24 mouse cellular contexts compared by ENCODE assay signal in the genomic region with DNA sequence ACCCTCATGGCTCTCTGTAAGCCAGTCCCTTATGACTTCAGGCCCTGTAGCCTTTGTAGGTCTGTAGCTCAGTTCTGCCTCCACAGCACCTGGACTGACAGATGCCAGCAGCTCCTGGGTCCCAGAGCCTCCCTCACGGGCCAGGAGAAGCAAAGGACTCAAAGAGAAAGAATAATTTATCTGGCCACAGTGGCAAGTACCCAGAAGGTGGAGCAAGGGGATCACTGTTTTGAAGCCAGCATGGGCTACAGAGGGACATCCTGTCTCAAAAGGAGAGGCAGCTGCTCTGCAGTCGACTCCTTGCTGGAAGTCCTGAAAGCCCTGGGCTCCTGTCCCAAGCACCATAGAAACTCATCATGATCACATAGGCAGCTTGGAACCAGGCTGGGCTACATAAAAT.
DNase-seq lines count a peak whose midpoint lies in the region; ATAC-seq and TF ChIP-seq lines count a peak whose summit lies in the region.
"Had no signal": no experiment of that assay in that cellular context is flagged by ENCODE, and none has a peak within 500 bp of the region (broad histone marks: within the 10 kb centered on the region; RNA-seq: fewer than 3 reads in every experiment).

No protein-coding gene starts in this region.

- no peaks in the 10 kb centered on the region for H3K9me3 ChIP-seq in hindbrain, embryonic 16.5 days (ENCODE audit: control insufficient read depth, low read length)
- H3K9me3 ChIP-seq in hindbrain, embryonic 11.5 days (ENCODE audit: control insufficient read depth, low read length), result no peaks in the 10 kb centered on the region
- H3K9me3 ChIP-seq in stomach, postnatal 0 days (ENCODE audit: control insufficient read depth, low read length), result no peaks in the 10 kb centered on the region
- H3K9me3 ChIP-seq: embryonic facial prominence, embryonic 12.5 days; embryonic facial prominence, embryonic 15.5 days; G1E; heart, embryonic 10.5 days; heart, embryonic 13.5 days; hindbrain, embryonic 12.5 days had no signal

- DNase-seq in cerebellum, adult 18-20 months, result peak; percentile 50 to 57
- no peak for DNase-seq in hindbrain, embryonic 11.5 days (ENCODE audit: low spot score)
- no peak for DNase-seq in testis, postnatal 10 days (ENCODE audit: low spot score)
- DNase-seq in cerebellum, postnatal 36 days, result peak; percentile 42 to 45
- no peak for DNase-seq in stomach, postnatal 0 days (ENCODE audit: low spot score)
- DNase-seq: adrenal gland, postnatal 14 days; B cell, adult 2 months; gastrocnemius, postnatal 25 days; heart, adult 2 months; heart, postnatal 14 days; heart, postnatal 4 days; kidney, adult 2 months had no signal

- WGBS in hindbrain, embryonic 16.5 days, result 54% methylated on average over 2 of the region's 2 CpGs
- 67% methylated on average over 2 of the region's 2 CpGs for WGBS in hindbrain, embryonic 11.5 days
- WGBS in stomach, postnatal 0 days, result 57% methylated on average over 2 of the region's 2 CpGs

- H3K4me3 ChIP-seq in hindbrain, embryonic 16.5 days (ENCODE audit: low read length), result no peak overlapping the region
- H3K4me3 ChIP-seq in hindbrain, embryonic 11.5 days (ENCODE audit: low read depth, low read length), result no peak overlapping the region
- peak overlapping the region; percentile 86 for H3K4me3 ChIP-seq in testis, adult 2 months (ENCODE audit: control insufficient read depth, low read depth, low read length)
- no peak overlapping the region for H3K4me3 ChIP-seq in stomach, postnatal 0 days (ENCODE audit: low read depth, low read length)
- H3K4me3 ChIP-seq: embryonic facial prominence, embryonic 12.5 days; embryonic facial prominence, embryonic 15.5 days; heart, adult 2 months; heart, embryonic 10.5 days; heart, embryonic 13.5 days; hindbrain, embryonic 12.5 days had no signal

- H3K27ac ChIP-seq in hindbrain, embryonic 16.5 days (ENCODE audit: low read depth, low read length), result no peak overlapping the region
- H3K27ac ChIP-seq in hindbrain, embryonic 11.5 days (ENCODE audit: low read depth, low read length), result no peak overlapping the region
- H3K27ac ChIP-seq in testis, adult 2 months (ENCODE audit: control insufficient read depth, insufficient read depth, low read depth, low read length), result peak overlapping the region; percentile 34; the same call in 1 of the 2 replicates
- H3K27ac ChIP-seq in stomach, postnatal 0 days (replicated peaks), result no peak overlapping the region
- H3K27ac ChIP-seq: embryonic facial prominence, embryonic 12.5 days; embryonic facial prominence, embryonic 15.5 days; heart, adult 2 months; heart, embryonic 10.5 days; heart, embryonic 13.5 days; hindbrain, embryonic 12.5 days had no signal

- no peaks in the 10 kb centered on the region for H3K4me1 ChIP-seq in hindbrain, embryonic 16.5 days (ENCODE audit: control insufficient read depth, insufficient read depth, low read depth, low read length)
- no peaks in the 10 kb centered on the region for H3K4me1 ChIP-seq in hindbrain, embryonic 11.5 days (replicated peaks; ENCODE audit: control insufficient read depth, insufficient read depth, low read length)
- no peaks in the 10 kb centered on the region for H3K4me1 ChIP-seq in testis, adult 2 months (ENCODE audit: control insufficient read depth, insufficient read depth, low read length)
- no peaks in the 10 kb centered on the region for H3K4me1 ChIP-seq in stomach, postnatal 0 days (replicated peaks; ENCODE audit: control insufficient read depth, insufficient read depth)
- H3K4me1 ChIP-seq: embryonic facial prominence, embryonic 12.5 days; embryonic facial prominence, embryonic 15.5 days; hindbrain, embryonic 12.5 days had no signal

- ATAC-seq in cerebellum, adult (ENCODE audit: insufficient number of reproducible peaks, low FRiP score, low TSS enrichment), result no peak
- ATAC-seq in hindbrain, embryonic 16.5 days, result peak; percentile 50; the same call in 1 of the 2 replicates
- ATAC-seq in hindbrain, embryonic 11.5 days (ENCODE audit: low FRiP score), result no peak
- ATAC-seq in stomach, postnatal 0 days (ENCODE audit: low FRiP score, low TSS enrichment), result no peak
- ATAC-seq: forebrain, embryonic 14.5 days; intestine, postnatal 0 days; Patski had no signal

- H3K27me3 ChIP-seq in hindbrain, embryonic 16.5 days (replicated peaks; ENCODE audit: control insufficient read depth, insufficient read depth, low read length), result no peaks in the 10 kb centered on the region
- no peaks in the 10 kb centered on the region for H3K27me3 ChIP-seq in hindbrain, embryonic 11.5 days (ENCODE audit: control insufficient read depth, insufficient read depth, low read length)
- no peaks in the 10 kb centered on the region for H3K27me3 ChIP-seq in testis, adult 2 months (ENCODE audit: control insufficient read depth, insufficient read depth, low read length)
- no peaks in the 10 kb centered on the region for H3K27me3 ChIP-seq in stomach, postnatal 0 days (ENCODE audit: control insufficient read depth, insufficient read depth, low read length)
- H3K27me3 ChIP-seq: embryonic facial prominence, embryonic 12.5 days; embryonic facial prominence, embryonic 15.5 days; hindbrain, embryonic 12.5 days had no signal

- H3K36me3 ChIP-seq in hindbrain, embryonic 16.5 days (ENCODE audit: control insufficient read depth, insufficient read depth, low read length), result peaks cover 13% of the 10 kb centered on the region; the same call in 1 of the 2 replicates
- H3K36me3 ChIP-seq in hindbrain, embryonic 11.5 days (ENCODE audit: control insufficient read depth, insufficient read depth, low read length), result no peaks in the 10 kb centered on the region; the same call in 1 of the 2 replicates
- no peaks in the 10 kb centered on the region for H3K36me3 ChIP-seq in testis, adult 2 months (ENCODE audit: control insufficient read depth, insufficient read depth, low read length)
- H3K36me3 ChIP-seq in stomach, postnatal 0 days (ENCODE audit: control insufficient read depth, insufficient read depth, low read length), result no peaks in the 10 kb centered on the region
- H3K36me3 ChIP-seq: embryonic facial prominence, embryonic 12.5 days; embryonic facial prominence, embryonic 15.5 days; G1E; heart, embryonic 10.5 days; heart, embryonic 13.5 days had no signal

- TF ChIP-seq CTCF in testis, adult 2 months (IDR thresholded peaks at IDR 0.05; ENCODE audit: control insufficient read depth, insufficient read depth, insufficient replicate concordance, low read depth, low read length), result no peak
- TF ChIP-seq CTCF in stomach, postnatal 0 days (IDR thresholded peaks at IDR 0.05; ENCODE audit: low read depth), result no peak

- H3K4me2 ChIP-seq in hindbrain, embryonic 16.5 days (ENCODE audit: low read length), result no peak overlapping the region
- no peak overlapping the region for H3K4me2 ChIP-seq in hindbrain, embryonic 11.5 days (replicated peaks; ENCODE audit: low read depth, low read length)
- H3K4me2 ChIP-seq in stomach, postnatal 0 days (replicated peaks; ENCODE audit: low read depth), result no peak overlapping the region
- H3K4me2 ChIP-seq: embryonic facial prominence, embryonic 12.5 days; embryonic facial prominence, embryonic 15.5 days; heart, embryonic 13.5 days; hindbrain, embryonic 12.5 days had no signal

- TF ChIP-seq POLR2A in testis, adult 2 months (IDR thresholded peaks at IDR 0.05; ENCODE audit: control insufficient read depth, low read depth, low read length), result no peak

- TF ChIP-seq EP300 in stomach, postnatal 0 days (optimal IDR thresholded peaks at IDR 0.05), result no peak

- H3K9ac ChIP-seq in hindbrain, embryonic 16.5 days (ENCODE audit: low read depth, low read length), result no peak overlapping the region; the same call in 1 of the 2 replicates
- no peak overlapping the region for H3K9ac ChIP-seq in hindbrain, embryonic 11.5 days (ENCODE audit: low read depth, low read length)
- H3K9ac ChIP-seq in stomach, postnatal 0 days (ENCODE audit: low read length), result no peak overlapping the region
- H3K9ac ChIP-seq: embryonic facial prominence, embryonic 12.5 days; embryonic facial prominence, embryonic 15.5 days; heart, embryonic 13.5 days; hindbrain, embryonic 12.5 days had no signal

Comparison
In these comparisons a context has a peak if more than half of its experiments do, and no peak if none do; other contexts are left out.
1. DNase-seq: peak in cerebellum, adult 18-20 months (2 of 2) and cerebellum, postnatal 36 days (2 of 2); none in hindbrain, embryonic 11.5 days (single experiment), testis, postnatal 10 days (single experiment) and stomach, postnatal 0 days (single experiment).